Mouse (Mus musculus) ovary, postnatal 36 days (tissue): Measurements from ENCODE around the gene Lxn.

Experiments
- DNase-seq: peaks from one replicate; pipeline ENCODE4 v3.0.0; 2022; ENCODE audit warnings: low spot score, mixed read lengths

Lxn gene

GRCm38 (mm10) chr3:67463450-67464372 lies at the start of gene Lxn:
Gene Lxn (minus strand): TSS chr3:67463926.
- peak; percentile 77 for DNase-seq

GRCm38 (mm10) chr3:67512807-67513206 lies 49.1 kb upstream of the Lxn start:
- peak; percentile 55 for DNase-seq

GRCm38 (mm10) chr3:67508216-67508892 lies 44.6 kb upstream of the Lxn start:
- DNase-seq: no peak

GRCm38 (mm10) chr3:67505286-67505685 lies 41.6 kb upstream of the Lxn start:
- no peak for DNase-seq

GRCm38 (mm10) chr3:67503878-67504277 lies 40.2 kb upstream of the Lxn start:
- no peak for DNase-seq

- no peak for DNase-seq
Observed at GRCm38 (mm10) chr3:67499406-67499791, 35.7 kb upstream of the Lxn start.

- no peak for DNase-seq
Observed at GRCm38 (mm10) chr3:67498773-67499405, 35.2 kb upstream of the Lxn start.

GRCm38 (mm10) chr3:67497998-67498397 lies 34.3 kb upstream of the Lxn start:
- DNase-seq: no peak

- no peak for DNase-seq
Observed at GRCm38 (mm10) chr3:67496310-67496709, 32.6 kb upstream of the Lxn start.

GRCm38 (mm10) chr3:67493132-67493531 lies 29.4 kb upstream of the Lxn start:
- DNase-seq: no peak

GRCm38 (mm10) chr3:67492086-67492869 lies 28.6 kb upstream of the Lxn start:
- no peak for DNase-seq

- DNase-seq: no peak
Observed at GRCm38 (mm10) chr3:67490156-67490555, 26.4 kb upstream of the Lxn start.

- DNase-seq: no peak
Observed at GRCm38 (mm10) chr3:67485233-67485632, 21.5 kb upstream of the Lxn start.

GRCm38 (mm10) chr3:67482400-67482799 lies 18.7 kb upstream of the Lxn start:
- no peak for DNase-seq

- no peak for DNase-seq
Observed at GRCm38 (mm10) chr3:67479806-67480205, 16.1 kb upstream of the Lxn start.

GRCm38 (mm10) chr3:67473438-67473837 lies 9.7 kb upstream of the Lxn start:
- DNase-seq: no peak

GRCm38 (mm10) chr3:67471408-67472127 lies 7.8 kb upstream of the Lxn start:
- no peak for DNase-seq

- no peak for DNase-seq
Observed at GRCm38 (mm10) chr3:67467281-67467680, 3.6 kb upstream of the Lxn start.

GRCm38 (mm10) chr3:67466576-67466975 lies 2.9 kb upstream of the Lxn start:
- DNase-seq: no peak

GRCm38 (mm10) chr3:67463001-67463400 lies 725 bp downstream of the Lxn start:
- DNase-seq: no peak

- DNase-seq: no peak
Observed at GRCm38 (mm10) chr3:67462578-67462977, 1.1 kb downstream of the Lxn start.
